Mouse (Mus musculus) heart, postnatal 10 days (tissue): ENCODE results near the gene Nxnl1. TPM values are rescaled to one million over a fixed set of nuclear protein-coding genes. Genes with fewer than 3 reads are reported as not detected.

ENCODE experiments used
- DNase-seq, 2 experiments: peaks; one replicate each; pipeline ENCODE4 v3.0.0; 2021
- intact Hi-C: fragments of 180-260 bp; cut with DNase I; formaldehyde crosslinking; loops from one replicate; pipeline ENCODE4 v1.15.1; 2025
- total RNA-seq, 2 experiments: library from RNA; stranded (reverse); gene quantifications; 2 replicates each; pipeline ENCODE4 v1.2.3; 2021

The Nxnl1 gene
- total RNA-seq, 2 experiments from 2014 or later, result 0.12 TPM; not detected in 1

DNA sequence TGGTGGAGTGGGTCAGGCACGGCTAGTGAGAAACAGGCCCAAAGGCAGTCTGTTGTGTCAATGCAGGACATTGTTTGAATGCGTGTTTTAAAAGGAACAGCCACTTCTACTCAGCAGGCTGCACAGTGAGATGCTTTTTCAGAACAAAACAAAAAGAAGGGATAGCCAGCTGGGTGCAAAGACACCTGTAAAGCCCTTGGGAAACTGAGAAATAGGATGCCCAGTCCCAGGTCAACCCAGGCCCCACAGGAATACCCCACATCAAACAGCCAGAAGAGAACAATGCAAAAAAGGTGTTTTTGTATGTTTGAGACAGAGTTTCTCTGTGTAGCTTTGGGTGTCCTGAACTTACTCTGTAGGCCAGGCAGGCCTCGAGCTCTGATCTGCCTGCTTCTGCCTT, 22.4 kb upstream of the Nxnl1 start:
- DNase-seq, result no peak
- intact Hi-C loops, result no loop called here

- intact Hi-C loops, result no loop called here
- DNase-seq, result peak in 1 of 2 experiments; percentile 73
Observed at GRCm38 (mm10) chr8:71586891-71587290, 20.5 kb upstream of the Nxnl1 start.

DNA sequence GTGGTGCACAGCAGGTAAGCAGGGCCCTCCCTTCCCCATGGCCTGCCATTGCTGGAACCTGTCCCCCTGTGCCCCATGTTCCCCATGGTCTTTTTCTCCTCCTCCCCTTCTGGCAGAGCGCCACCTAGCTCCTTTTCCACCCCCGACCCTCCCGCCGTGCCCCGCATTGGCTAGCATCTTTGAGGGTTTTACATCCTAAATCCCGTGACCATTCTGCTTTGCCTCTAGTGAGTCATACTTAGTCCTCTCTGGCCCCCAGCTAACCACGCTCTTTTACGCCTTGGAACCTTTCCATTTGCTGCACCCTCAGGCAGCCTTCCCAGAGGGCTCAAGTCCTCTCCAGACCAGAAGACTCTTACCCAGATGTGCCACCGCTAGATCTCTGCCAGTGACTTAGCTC, 13.8 kb upstream of the Nxnl1 start:
- intact Hi-C loops, result no loop called here
- DNase-seq, result no peak

- intact Hi-C loops, result no loop called here
- peak; percentile 80 for DNase-seq
Observed at GRCm38 (mm10) chr8:71579476-71579875, 13.1 kb upstream of the Nxnl1 start.

- intact Hi-C loops, result no loop called here
- no peak for DNase-seq
Observed at GRCm38 (mm10) chr8:71579009-71579408, 12.6 kb upstream of the Nxnl1 start.

- no peak for DNase-seq
- intact Hi-C loops, result no loop called here
Observed at GRCm38 (mm10) chr8:71577856-71578387, 11.5 kb upstream of the Nxnl1 start.

DNA sequence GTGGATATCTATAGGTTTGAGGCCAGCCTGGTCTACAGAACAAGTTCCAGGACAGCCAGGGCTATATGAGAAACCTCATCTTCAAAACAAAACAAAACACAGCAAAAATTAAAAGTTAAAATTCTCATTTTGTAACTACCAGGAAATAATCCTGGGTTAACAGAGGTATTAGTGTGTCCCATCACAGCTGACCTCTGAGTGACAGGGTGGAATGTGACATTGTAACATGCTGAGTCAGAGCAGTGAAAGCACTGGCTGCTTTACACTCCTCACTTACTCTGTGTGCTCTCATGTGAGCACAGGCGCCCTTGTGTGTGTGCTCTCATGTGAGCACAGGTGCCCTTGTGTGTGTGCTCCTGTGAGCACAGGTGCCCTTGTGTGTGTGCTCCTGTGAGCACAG, 8.6 kb upstream of the Nxnl1 start:
- intact Hi-C loops, result no loop called here
- DNase-seq, result no peak

DNA sequence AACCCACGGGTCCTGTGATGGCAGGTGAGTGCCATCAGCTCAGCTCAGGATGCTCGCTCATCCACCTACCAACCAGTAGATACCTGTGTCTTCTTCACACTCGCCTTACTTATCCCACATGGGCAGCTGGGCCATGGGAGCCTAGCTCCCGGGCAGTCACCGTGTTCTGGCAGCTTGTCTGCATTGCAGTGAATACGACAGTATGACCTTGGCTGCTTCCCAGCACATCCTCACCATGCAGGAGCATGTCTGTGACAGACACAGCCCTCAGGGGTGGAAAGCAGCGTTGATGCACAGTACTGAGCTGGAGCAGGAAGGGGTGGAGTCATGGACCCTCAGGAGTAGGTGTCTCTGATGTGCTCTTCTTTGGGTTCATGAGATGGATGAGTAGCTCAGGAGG, 8.0 kb upstream of the Nxnl1 start:
- peak in 1 of 2 experiments; percentile 49 for DNase-seq
- intact Hi-C loops, result no loop called here

DNA sequence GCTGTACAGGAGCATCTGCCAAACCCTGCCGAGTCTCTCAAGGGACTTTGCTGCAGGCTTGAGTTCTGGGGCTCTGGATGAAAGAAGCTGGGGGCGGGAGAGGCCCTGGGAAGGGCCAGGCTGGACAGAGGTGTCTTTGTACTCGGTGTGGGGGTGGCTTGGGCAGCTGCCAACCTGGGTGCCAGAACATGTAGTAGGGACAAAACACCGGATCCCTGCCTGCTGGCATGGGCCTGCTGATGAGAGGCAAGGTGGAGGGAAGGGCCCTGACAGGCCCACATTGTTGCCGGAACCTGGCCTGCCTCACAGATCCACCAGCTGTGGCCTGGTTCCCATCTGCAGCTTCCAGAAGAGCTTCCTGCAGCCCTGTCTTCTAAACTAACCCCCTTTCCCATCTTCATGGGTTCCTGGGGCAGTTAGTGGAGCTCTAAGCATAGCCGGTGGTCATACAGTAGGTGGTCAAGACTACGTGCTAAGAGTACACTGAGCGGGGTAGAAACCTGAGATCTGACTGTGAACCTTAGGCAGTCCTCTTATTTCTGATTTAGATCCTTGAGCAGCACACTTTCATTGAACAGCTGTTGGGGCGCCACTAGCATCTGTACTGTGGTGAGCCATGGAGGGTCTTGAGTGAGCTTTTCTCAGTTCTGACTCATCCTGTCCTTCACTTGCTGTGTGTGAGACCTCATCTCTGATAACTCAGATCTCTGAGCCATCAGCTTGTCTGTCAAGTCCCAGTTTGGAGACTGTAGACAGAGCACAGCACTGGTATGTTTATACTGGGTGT, 6.6 kb upstream of the Nxnl1 start:
- peak; percentile 83 to 85 for DNase-seq
- intact Hi-C loops, result no loop called here

DNA sequence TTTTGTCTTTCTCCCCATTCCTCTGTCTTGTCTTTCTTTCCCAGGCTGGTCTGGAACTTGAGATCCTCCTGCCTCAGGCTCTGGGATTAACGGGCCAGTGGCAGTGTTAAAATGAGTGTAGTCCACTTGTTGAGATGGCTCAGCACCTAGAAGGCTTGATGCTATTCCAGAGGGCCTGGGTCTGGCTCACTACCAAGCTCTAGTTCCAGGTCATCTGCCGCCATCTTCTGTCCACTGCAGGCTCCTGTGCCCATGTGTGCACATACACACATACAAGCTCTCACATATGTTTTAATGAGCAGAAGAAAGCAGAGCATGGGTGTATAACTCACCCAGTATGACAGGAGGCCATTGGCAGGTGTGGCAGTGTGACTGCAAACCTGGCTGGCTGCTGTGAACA, 5.7 kb upstream of the Nxnl1 start:
- no peak for DNase-seq
- intact Hi-C loops, result no loop called here

GRCm38 (mm10) chr8:71570291-71570954, 4.0 kb upstream of the Nxnl1 start:
- peak; percentile 85 to 88 for DNase-seq

GRCm38 (mm10) chr8:71569366-71570290, 3.2 kb upstream of the Nxnl1 start:
- intact Hi-C loops, result no loop called here
- DNase-seq, result peak; percentile 85 to 86

More at GRCm38 (mm10) chr8:71570291-71570954, 4.0 kb upstream of the Nxnl1 start:
- intact Hi-C loops, result no loop called here

GRCm38 (mm10) chr8:71568941-71569340, 2.5 kb upstream of the Nxnl1 start:
- DNase-seq, result no peak
- intact Hi-C loops, result no loop called here

- intact Hi-C loops, result no loop called here
- DNase-seq, result peak; percentile 93
Observed at GRCm38 (mm10) chr8:71568387-71568937, 2.1 kb upstream of the Nxnl1 start, which contains the start of gene Slc27a1. Gene Slc27a1, plus strand, starts transcription at chr8:71568882.

DNA sequence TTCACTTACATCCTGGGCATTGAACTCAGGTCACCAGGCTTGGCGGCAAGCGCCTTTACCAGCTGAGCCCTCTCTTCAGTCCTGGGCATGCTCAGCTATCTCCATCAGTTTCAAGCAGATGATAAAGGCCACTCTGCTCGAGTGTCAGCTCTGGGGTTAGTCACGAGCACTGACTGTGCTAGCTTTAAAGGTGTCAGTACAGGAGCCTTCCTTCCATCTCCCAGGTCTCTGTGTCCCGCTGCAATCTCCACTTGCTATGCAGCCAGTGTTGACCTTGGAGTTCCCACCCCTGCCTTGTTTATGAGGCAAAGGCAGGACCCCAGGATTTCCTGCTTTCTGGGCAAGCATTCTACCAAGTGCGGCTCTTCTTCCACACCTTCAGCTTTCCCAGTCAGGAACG, 1.2 kb upstream of the Nxnl1 start:
- DNase-seq, result peak in 1 of 2 experiments; percentile 25
- intact Hi-C loops, result no loop called here

DNA sequence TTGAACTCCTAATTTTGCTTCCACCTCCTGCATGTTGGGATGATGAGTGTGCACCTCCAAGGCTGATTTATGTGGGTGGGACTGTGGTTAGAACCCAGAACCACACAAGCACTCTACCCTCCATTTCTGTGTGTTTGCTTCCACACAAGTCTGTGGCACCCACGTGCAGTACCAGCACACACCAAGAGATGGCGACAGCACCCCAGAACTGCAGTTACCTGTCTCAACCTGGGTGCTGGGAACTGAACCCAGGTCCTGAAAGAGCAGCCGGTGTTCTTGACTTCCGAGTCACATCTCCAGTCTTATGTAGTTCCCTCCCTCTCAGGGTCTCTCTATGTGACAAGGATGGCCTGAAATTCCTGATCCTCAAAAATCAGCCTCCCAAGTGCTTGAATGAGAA, 2.4 kb downstream of the Nxnl1 start:
- DNase-seq, result no peak
- intact Hi-C loops, result loop anchor here (5.0 kb wide), 1 partner anchor 168 kb away; no protein-coding TSS in a partner anchor

DNA sequence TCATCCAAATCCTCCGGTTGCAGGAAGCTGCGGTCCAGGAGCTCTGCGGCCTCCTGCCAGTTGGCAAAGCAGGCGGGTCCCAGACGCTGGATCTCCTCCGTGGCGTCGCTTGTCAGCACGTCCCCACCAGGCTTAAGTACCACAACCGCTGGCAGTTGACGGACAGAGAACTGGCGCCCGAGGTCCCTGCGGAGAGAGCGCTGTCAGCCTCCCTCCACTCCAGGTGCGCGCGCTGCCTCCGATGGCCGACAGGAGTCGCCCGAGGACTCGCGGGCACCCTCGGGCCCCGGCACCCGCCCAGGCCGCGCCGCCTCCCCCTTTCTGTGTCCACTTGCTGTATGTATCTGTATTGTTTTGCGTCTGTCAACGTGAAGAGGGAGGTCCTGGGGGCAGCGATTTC, 3.6 kb downstream of the Nxnl1 start:
- peak; percentile 90 to 92 for DNase-seq
- intact Hi-C loops, result loop anchor here (5.0 kb wide), 1 partner anchor 170 kb away; no protein-coding TSS in a partner anchor

- intact Hi-C loops, result loop anchor here (1.0 to 5.0 kb wide), 4 partner anchors 35 to 171 kb away; no protein-coding TSS in a partner anchor
- peak; percentile 61 to 79 for DNase-seq
Observed at GRCm38 (mm10) chr8:71561401-71561800, 5.0 kb downstream of the Nxnl1 start.

GRCm38 (mm10) chr8:71560765-71561164, 5.6 kb downstream of the Nxnl1 start:
- intact Hi-C loops, result loop anchor here (1.0 to 5.0 kb wide), 4 partner anchors 36 to 172 kb away; no protein-coding TSS in a partner anchor

DNA sequence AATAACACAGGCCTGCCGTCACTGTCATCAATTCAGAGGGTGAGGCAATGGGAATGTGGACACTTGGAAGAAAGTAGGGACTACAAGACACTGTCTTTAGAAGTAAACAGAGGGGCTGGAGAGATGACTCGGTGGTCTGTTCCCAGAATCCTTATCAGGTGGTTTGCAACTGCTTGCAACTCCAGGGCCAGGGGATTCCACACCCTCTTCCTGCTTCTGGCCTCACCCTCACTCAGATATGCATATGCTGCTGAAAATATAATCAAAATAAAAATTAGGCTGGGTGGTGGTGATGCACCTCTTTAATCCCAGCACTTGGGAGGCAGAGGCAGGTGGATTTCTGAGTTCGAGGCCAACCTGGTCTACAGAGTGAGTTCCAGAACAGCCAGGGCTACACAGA, 6.3 kb downstream of the Nxnl1 start:
- intact Hi-C loops, result loop anchor here (2.0 to 5.0 kb wide), 2 partner anchors 73 to 172 kb away; no protein-coding TSS in a partner anchor
- DNase-seq, result no peak

More at GRCm38 (mm10) chr8:71560765-71561164, 5.6 kb downstream of the Nxnl1 start:
- DNase-seq, result no peak
